Mouse (Mus musculus) neural tube, embryonic 10.5 days (tissue): ENCODE results near the gene Lin28a.
A peak's percentile ranks its signal among the peaks of the same experiment; 100 is the strongest.

Experiments
- DNase-seq: peaks from one replicate; pipeline ENCODE4 v3.0.0-alpha.2; 2017; ENCODE audit warnings: low spot score; ENCODE audit errors: extremely low spot score

Gene Lin28a

GRCm38 (mm10) chr4:133980496-133980895 lies 38.1 kb downstream of the Lin28a start:
- no peak for DNase-seq

- DNase-seq = no peak
Observed at GRCm38 (mm10) chr4:133978021-133978711, 40.5 kb downstream of the Lin28a start.

GRCm38 (mm10) chr4:133971741-133972140 lies 46.9 kb downstream of the Lin28a start:
- DNase-seq = no peak

GRCm38 (mm10) chr4:133970876-133971275 lies 47.8 kb downstream of the Lin28a start:
- no peak for DNase-seq

GRCm38 (mm10) chr4:133970196-133970595 lies 48.4 kb downstream of the Lin28a start:
- DNase-seq = no peak

- DNase-seq = no peak
Observed at GRCm38 (mm10) chr4:133969114-133969770, 49.4 kb downstream of the Lin28a start.

- peak; percentile 78 for DNase-seq
Observed at GRCm38 (mm10) chr4:133968150-133968921, 50.3 kb downstream of the Lin28a start, which contains the start of gene Hmgn2. Gene Hmgn2 (minus strand): TSS chr4:133968650.

GRCm38 (mm10) chr4:133967866-133968149 lies 50.8 kb downstream of the Lin28a start:
- peak; percentile 95 for DNase-seq

- peak; percentile 94 for DNase-seq
Observed at GRCm38 (mm10) chr4:133967138-133967865, 51.3 kb downstream of the Lin28a start.

GRCm38 (mm10) chr4:133966271-133966940 lies 52.2 kb downstream of the Lin28a start:
- no peak for DNase-seq

GRCm38 (mm10) chr4:133962566-133962965 lies 56.1 kb downstream of the Lin28a start:
- DNase-seq = no peak

- DNase-seq = no peak
Observed at GRCm38 (mm10) chr4:133958884-133959283, 59.8 kb downstream of the Lin28a start.

GRCm38 (mm10) chr4:133956358-133956757 lies 62.3 kb downstream of the Lin28a start:
- DNase-seq = no peak
